Mouse (Mus musculus) midbrain, embryonic 10.5 days (tissue): Measurements from ENCODE around the gene Yjefn3. TPM values are rescaled to one million over a fixed set of nuclear protein-coding genes. Genes with fewer than 3 reads are reported as not detected.
"Not testable (repeated sequence)": the region's sequence is repeated elsewhere in the genome, so short reads cannot be mapped to it uniquely, and the experiment has no call there.

ENCODE experiments used
- DNase-seq: peaks from one replicate; pipeline ENCODE4 v3.0.0-alpha.2; 2017; ENCODE audit warnings: low spot score
- H3K27ac ChIP-seq: fragments of 300-500 bp; sonication (generic); replicated peaks from 2 replicates; pipeline ENCODE4 v1.5.1; 2016; ENCODE audit warnings: mild to moderate bottlenecking
- H3K27me3 ChIP-seq: fragments of 300-500 bp; sonication (generic); 2 replicates; pipeline ENCODE4 v1.6.1; 2016; ENCODE audit warnings: low read depth, mild to moderate bottlenecking; ENCODE audit not compliant: poor library complexity, severe bottlenecking
- H3K36me3 ChIP-seq: fragments of 300-500 bp; sonication (generic); 2 replicates; pipeline ENCODE4 v1.6.1; 2016; ENCODE audit warnings: mild to moderate bottlenecking, moderate library complexity
- H3K4me1 ChIP-seq: fragments of 300-500 bp; sonication (generic); 2 replicates; pipeline ENCODE4 v1.6.1; 2016
- H3K4me3 ChIP-seq: fragments of 300-500 bp; sonication (generic); 2 replicates; pipeline ENCODE4 v1.5.1; 2016; ENCODE audit warnings: mild to moderate bottlenecking, moderate library complexity
- H3K9me3 ChIP-seq: fragments of 300-500 bp; sonication (generic); replicated peaks from 2 replicates; pipeline ENCODE4 v1.6.1; 2016; ENCODE audit warnings: mild to moderate bottlenecking
- WGBS: fragments of 180-500 bp; shearing (Covaris S2); methylation state at CpG from one replicate; pipeline ENCODE4 v1.1.7; 2016; 5-methylcytosine and 5-hydroxymethylcytosine counted together
- polyA plus RNA-seq: library from polyadenylated mRNA; unstranded; fragments of >200 nt; fragmentation: Nextera tagmentation; extraction: Ambion mirVana; gene quantifications from 2 replicates; pipeline ENCODE4 v1.2.1, GENCODE M21; 2016

The Yjefn3 gene
- polyA plus RNA-seq, result 4.2 and 5.9 TPM in 2 replicates

DNA sequence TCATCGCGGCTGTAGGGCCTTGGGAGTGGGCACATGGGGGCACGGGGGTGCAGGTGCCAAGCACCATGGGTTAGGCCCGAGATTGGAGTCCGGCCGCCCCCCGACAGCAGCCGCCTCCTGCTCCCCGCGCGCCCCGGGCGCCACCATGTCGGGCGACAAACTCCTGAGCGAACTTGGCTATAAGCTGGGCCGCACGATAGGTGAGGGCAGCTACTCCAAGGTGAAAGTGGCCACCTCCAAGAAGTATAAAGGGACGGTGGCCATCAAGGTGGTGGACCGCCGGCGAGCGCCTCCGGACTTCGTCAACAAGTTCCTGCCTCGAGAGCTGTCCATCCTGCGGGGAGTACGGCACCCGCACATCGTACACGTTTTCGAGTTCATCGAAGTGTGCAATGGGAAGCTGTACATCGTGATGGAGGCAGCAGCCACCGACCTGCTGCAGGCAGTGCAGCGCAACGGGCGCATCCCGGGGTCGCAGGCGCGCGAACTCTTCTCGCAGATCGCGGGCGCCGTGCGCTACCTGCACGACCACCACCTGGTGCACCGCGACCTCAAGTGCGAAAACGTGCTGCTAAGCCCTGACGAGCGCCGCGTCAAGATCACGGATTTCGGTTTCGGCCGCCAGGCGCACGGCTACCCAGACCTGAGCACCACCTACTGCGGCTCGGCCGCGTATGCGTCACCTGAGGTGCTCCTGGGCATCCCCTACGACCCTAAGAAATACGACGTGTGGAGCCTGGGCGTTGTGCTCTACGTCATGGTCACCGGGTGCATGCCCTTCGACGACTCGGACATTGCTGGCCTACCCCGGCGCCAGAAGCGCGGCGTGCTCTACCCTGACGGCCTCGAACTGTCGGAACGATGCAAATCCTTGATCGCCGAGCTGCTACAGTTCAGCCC lies at the start of gene Yjefn3, which contains the start of the genes Tssk6 and Ndufa13:
Gene Yjefn3 (minus strand): TSS at position 550 of the 900 bp plus-strand sequence.
Gene Tssk6 (plus strand): TSS at position 22 of the 900 bp plus-strand sequence.
Gene Ndufa13 (minus strand): TSS at position 396 of the 900 bp plus-strand sequence.
- WGBS, result 7% methylated on average over 89 of the region's 89 CpGs
- peak; percentile 55 for DNase-seq
- H3K4me3 ChIP-seq, result peak within 1 kb of the TSS; percentile 78
- H3K9me3 ChIP-seq, result no peaks in the 10 kb centered on the region
- H3K27ac ChIP-seq, result peak within 1 kb of the TSS; percentile 96
- peaks cover 31% of the 10 kb centered on the region for H3K36me3 ChIP-seq
- H3K27me3 ChIP-seq, result no peaks in the 10 kb centered on the region
- H3K4me1 ChIP-seq, result peaks cover 62% of the 10 kb centered on the region

DNA sequence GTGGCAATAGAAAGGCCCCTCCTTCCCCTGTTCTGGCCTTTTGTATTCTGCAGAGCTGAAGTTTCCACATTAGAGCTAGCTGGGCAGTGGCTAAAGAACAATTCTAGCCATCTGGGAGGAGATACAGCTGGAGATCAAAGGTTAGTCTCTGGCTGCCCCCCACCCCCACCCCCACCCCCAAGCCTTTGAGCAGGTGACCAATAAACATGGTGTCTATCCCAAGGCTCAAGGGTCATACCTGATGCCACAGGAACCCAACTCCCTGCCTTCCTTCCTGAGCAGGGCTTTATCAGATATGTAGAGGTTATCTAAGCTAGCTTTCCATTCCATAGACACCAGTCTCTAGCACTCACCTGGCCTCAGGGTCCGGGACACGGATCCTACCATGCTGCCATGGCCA lies 47.8 kb upstream of the Yjefn3 start:
- WGBS, result 95% methylated on average over 2 of the region's 2 CpGs

DNA sequence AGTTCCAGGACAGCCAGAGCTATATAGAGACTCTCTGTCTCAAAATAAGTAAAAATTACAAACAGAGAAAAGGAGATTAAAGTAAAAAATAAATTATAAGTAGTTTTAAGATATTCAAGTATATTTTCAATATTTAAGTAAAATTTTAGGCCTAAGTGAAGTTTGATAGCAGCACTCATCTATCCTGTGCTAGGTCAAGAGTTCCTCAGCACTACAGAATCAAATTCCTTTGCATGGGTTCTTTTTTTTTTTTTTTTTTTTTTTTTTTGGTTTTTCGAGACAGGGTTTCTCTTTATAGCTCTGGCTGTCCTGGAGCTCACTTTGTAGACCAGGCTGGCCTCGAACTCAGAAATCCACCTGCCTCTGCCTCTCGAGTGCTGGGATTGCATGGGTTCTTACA lies 40.0 kb upstream of the Yjefn3 start:
- WGBS, result 92% methylated on average over 3 of the region's 3 CpGs
- not testable (repeated sequence) for H3K4me3 ChIP-seq, DNase-seq, H3K27me3 ChIP-seq, H3K9me3 ChIP-seq, H3K27ac ChIP-seq
- peaks cover 15% of the 10 kb centered on the region for H3K4me1 ChIP-seq
- H3K36me3 ChIP-seq, result peaks cover 58% of the 10 kb centered on the region

More for the DNA sequence above, 47.8 kb upstream of the Yjefn3 start:
- H3K4me3 ChIP-seq, result no peak overlapping the region
- no peaks in the 10 kb centered on the region for H3K9me3 ChIP-seq
- DNase-seq, result no peak
- no peaks in the 10 kb centered on the region for H3K27me3 ChIP-seq
- H3K36me3 ChIP-seq, result peaks cover 49% of the 10 kb centered on the region
- H3K4me1 ChIP-seq, result 0 out of 2 replicates have a peak, but pooled peaks cover 4% of the 10 kb centered on the region
- no peak overlapping the region for H3K27ac ChIP-seq

DNA sequence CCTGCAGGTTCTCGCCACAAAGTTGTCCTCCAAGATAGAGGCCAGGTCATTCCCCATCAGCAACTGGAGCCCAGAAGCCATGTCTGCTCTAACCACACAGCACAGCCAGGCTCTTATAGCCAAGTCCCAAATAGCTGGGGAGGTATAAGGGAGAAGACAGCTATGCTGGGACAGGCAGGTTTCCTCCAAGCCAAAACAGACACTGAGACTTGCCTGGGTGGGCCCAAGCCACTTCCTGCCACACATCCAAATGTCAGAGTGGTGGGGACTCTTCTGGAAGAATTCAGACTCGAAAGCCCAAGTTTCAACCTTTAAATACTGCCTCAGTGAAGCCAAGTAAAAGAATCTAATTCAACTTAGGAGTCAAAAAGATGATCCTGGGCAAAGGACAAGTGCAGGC lies 37.9 kb upstream of the Yjefn3 start:
- WGBS, result 90% methylated on average over 2 of the region's 2 CpGs
- H3K27ac ChIP-seq, result no peak overlapping the region
- H3K4me1 ChIP-seq, result peaks cover 33% of the 10 kb centered on the region
- no peak overlapping the region for H3K4me3 ChIP-seq
- peaks cover 53% of the 10 kb centered on the region for H3K36me3 ChIP-seq
- no peaks in the 10 kb centered on the region for H3K9me3 ChIP-seq
- DNase-seq, result no peak
- H3K27me3 ChIP-seq, result no peaks in the 10 kb centered on the region

DNA sequence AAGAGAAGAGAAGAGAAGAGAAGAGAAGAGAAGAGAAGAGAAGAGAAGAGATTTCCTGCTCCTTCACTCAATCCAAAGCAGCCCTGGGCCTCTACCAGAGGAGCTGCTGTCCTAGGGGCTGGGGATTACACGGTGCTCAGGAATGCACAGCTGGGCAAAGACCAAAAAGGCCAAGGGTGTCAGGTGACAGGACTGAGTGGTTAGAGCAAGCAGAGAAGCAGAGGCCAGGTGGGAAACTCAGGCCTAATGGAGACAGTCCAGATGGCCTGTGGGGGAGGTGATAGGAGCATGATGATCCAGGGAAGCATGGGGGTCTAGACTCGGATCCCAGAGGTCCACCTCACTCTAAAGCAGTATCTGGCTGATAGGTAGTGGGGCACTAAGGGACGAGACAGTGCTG lies 37.1 kb upstream of the Yjefn3 start:
- Histone ChIP-seq H3K36me3 (peaks cover 58% of the 10 kb centered on the region), H3K27me3 (no peaks in the 10 kb centered on the region), H3K9me3 (no peaks in the 10 kb centered on the region), H3K27ac (no peak overlapping the region), H3K4me3 (no peak overlapping the region), H3K4me1 (peaks cover 33% of the 10 kb centered on the region)
- WGBS, result 56% methylated on average over 3 of the region's 3 CpGs
- DNase-seq, result peak; percentile 23

DNA sequence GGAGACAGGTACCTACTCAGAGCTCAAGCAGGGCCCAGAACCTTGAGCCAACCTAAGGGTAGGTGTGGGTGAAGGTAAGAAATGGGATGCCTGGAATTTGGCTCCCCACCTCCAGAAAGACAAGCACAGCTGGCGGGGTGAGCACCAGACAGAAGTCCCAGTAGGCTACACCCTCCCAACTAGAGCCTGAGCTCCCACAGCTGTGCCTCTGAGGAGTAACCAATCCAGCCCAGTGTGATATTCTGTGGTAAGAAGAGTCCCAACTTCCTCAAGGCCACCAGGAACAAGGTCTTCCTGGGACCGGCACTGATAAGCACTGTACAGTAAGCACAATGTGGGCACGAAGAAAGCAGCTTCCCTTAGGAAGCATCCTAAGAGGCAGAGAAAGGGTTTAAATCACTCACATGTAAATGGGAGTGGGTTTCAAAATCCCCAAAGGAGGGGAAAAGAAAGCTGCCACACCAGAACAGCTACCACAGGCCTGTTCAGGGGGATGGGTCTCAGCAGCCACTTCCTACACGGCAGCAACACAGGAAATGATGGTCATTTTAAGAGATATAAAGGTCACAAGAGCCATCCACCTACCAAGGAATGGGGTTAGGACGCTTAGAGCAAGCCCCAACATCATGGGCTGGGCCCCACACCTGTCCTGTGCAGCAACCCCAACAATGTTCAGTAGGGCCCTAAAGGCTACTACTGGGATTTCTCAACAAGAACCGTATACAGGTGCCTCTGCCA lies 35.9 kb upstream of the Yjefn3 start:
- Histone ChIP-seq H3K27me3 (no peaks in the 10 kb centered on the region), H3K27ac (no peak overlapping the region), H3K4me1 (peaks cover 33% of the 10 kb centered on the region), H3K36me3 (peaks cover 66% of the 10 kb centered on the region), H3K9me3 (no peaks in the 10 kb centered on the region), H3K4me3 (no peak overlapping the region)
- DNase-seq, result no peak
- 91% methylated on average over 6 of the region's 6 CpGs for WGBS

DNA sequence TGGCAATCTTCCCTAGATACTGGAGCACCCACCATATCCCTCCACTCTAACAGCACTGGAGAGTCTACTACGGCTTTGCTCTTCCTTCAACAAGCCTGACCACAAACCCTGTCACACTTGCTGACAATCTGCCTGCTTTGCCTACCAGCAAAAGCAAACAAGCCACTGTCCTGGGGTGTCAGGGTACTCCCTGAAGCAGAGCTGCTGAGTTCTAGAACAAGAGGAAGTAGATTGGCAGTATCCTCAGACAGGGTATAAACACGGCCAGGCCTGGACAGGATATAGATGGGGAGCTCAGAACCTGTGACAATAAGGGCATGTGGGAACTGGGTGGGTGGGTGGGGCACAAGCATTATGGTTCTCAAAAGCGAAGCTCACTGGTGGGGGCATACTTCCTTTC lies 35.0 kb upstream of the Yjefn3 start:
- DNase-seq, result no peak
- Histone ChIP-seq H3K27me3 (no peaks in the 10 kb centered on the region), H3K4me3 (no peak overlapping the region), H3K9me3 (no peaks in the 10 kb centered on the region), H3K4me1 (peaks cover 33% of the 10 kb centered on the region), H3K27ac (no peak overlapping the region; the same call in 1 of the 2 replicates), H3K36me3 (peaks cover 68% of the 10 kb centered on the region)
- 95% methylated on average over 3 of the region's 3 CpGs for WGBS

DNA sequence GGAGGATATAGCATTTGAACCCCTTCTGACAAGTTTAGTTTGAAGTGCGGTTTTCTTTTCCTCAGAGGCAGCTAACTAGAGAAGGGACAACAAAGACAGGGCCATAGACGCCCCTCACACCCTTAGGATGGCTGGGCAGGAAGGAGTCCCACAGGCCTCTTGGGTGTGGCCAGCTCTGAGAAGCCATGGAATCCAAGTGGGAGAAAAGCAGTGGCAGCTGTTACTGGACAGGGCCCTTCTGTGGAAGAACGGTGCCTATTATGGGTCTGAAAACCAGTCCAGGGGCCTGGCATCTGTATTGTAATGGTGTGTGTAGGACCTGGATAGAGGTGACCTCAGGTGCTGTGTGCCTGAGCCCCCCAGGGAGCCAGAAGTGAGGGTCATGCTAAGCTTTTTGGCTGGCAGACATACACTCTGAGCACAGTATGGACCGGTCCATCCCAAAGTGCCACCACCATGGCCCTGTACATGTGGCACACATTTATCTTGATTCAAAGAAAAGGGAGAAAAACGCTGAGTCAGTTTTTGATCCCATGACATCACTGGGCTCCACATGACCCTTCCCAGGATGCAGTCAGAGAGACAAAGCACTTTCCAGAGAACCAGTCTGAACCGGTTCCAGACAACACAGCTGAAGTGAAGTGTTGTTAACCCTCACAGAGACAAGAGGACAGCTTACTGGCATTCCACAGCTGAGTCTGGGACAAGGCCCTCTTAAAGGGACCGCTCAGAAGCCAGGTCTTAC lies 33.7 kb upstream of the Yjefn3 start:
- Histone ChIP-seq H3K27ac (peak overlapping the region; percentile 63), H3K27me3 (no peaks in the 10 kb centered on the region), H3K36me3 (peaks cover 72% of the 10 kb centered on the region), H3K4me3 (no peak overlapping the region), H3K4me1 (peaks cover 33% of the 10 kb centered on the region), H3K9me3 (no peaks in the 10 kb centered on the region)
- 78% methylated on average over 7 of the region's 7 CpGs for WGBS
- peak; percentile 37 for DNase-seq

DNA sequence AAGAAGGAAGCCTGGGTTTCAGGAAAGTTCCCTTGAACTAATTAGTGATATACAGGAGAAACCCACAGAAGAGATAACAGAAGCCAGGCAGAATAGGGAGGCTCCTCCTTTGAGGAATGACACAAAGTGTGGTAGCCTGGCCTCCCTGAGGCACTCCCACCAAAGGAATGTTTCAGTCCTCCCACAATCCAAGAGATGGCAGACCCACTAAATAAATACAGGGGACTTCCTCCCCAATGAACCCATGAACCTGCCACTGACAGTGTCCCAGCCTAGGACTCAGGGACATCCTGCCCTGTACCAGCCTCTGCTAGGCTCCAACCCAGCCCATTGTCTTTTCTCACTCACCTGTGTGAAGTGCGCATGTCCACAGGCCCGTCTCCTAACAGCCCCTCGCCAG lies 32.9 kb upstream of the Yjefn3 start:
- Histone ChIP-seq H3K27ac (0 out of 2 replicates have a peak overlapping the region, but pooled peaks have one; percentile 63), H3K27me3 (no peaks in the 10 kb centered on the region), H3K9me3 (no peaks in the 10 kb centered on the region), H3K4me3 (no peak overlapping the region), H3K36me3 (peaks cover 68% of the 10 kb centered on the region), H3K4me1 (peaks cover 32% of the 10 kb centered on the region)
- no peak for DNase-seq
- WGBS, result 90% methylated on average over 3 of the region's 3 CpGs

DNA sequence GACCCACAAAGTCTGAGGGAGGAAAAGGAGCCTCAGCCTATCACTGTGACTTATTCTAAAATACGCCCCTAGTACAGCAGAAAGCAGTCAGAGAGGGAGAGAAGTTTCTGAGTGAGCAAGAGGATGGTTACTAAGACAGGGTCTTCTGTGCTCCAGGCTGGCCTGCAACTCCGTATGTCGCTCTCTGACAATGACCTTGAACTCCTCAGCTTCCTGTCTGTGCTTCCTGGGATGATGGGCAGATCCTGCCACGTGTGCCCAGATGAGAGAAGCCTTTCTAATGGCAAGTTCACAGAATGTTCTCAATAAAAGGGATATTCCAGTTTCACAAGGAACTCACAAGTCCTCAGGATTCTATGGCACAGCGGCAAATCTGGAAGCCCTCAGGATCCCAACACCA lies 32.1 kb upstream of the Yjefn3 start:
- no peak overlapping the region for H3K4me3 ChIP-seq
- no peaks in the 10 kb centered on the region for H3K27me3 ChIP-seq
- H3K4me1 ChIP-seq, result peaks cover 23% of the 10 kb centered on the region
- WGBS, result 94% methylated on average over 5 of the region's 5 CpGs
- H3K27ac ChIP-seq, result no peak overlapping the region
- H3K36me3 ChIP-seq, result peaks cover 63% of the 10 kb centered on the region
- no peaks in the 10 kb centered on the region for H3K9me3 ChIP-seq
- DNase-seq, result no peak

DNA sequence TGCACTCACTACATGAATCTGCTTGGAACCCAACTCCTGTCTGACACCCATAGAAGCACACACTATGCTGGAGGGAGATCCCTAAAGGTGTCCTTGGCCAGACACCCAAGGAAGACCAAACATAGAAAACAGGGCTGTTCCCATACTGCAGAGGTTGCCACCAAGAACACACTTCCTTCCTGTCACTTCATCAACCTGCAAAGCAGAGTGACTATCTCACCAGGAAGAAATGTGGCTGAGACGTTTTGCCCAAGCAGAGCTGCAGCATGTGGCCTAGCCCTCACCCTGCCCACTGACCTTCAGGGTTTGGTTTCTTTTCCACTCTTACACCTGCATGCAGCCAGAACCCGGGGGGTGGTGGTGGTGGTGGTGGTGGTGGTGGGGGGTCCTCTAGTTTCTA lies 31.3 kb upstream of the Yjefn3 start:
- H3K36me3 ChIP-seq, result peaks cover 60% of the 10 kb centered on the region
- H3K27me3 ChIP-seq, result no peaks in the 10 kb centered on the region
- H3K4me1 ChIP-seq, result peaks cover 22% of the 10 kb centered on the region
- no peak overlapping the region for H3K4me3 ChIP-seq
- WGBS, result 83% methylated on average over 2 of the region's 2 CpGs
- no peaks in the 10 kb centered on the region for H3K9me3 ChIP-seq
- DNase-seq, result no peak
- no peak overlapping the region for H3K27ac ChIP-seq

DNA sequence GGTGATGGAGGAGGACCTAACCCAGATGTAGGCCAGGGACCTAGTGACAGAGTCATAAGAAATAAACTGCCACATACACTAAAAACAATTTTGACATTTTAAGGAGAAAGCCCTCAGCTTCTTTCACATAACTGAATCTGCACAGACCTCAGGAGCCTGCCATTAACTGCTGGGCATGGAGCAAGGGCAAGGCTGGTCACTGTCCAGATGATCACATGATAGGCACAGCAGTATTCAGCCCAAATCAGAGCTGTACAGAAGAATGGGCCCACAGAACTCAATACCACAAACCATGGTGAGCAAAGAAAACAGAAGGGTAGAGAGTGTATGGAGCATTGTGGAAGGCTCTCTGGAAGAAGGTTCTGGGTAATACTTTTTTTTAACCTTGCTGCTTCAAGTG lies 24.4 kb upstream of the Yjefn3 start:
- no peak for DNase-seq
- no peak overlapping the region for H3K27ac ChIP-seq
- H3K27me3 ChIP-seq, result no peaks in the 10 kb centered on the region
- peaks cover 3% of the 10 kb centered on the region for H3K4me1 ChIP-seq
- no peak overlapping the region for H3K4me3 ChIP-seq
- H3K36me3 ChIP-seq, result peaks cover 50% of the 10 kb centered on the region
- no peaks in the 10 kb centered on the region for H3K9me3 ChIP-seq
